Mouse (Mus musculus): ENCODE measurements at regions not wholly inside any gene's neighbourhood (a gene's known extent, or its start where the extent isn't known, plus 50 kb on each side); places are given as distances from the start of the nearest gene placed in this dataset.

DNA sequence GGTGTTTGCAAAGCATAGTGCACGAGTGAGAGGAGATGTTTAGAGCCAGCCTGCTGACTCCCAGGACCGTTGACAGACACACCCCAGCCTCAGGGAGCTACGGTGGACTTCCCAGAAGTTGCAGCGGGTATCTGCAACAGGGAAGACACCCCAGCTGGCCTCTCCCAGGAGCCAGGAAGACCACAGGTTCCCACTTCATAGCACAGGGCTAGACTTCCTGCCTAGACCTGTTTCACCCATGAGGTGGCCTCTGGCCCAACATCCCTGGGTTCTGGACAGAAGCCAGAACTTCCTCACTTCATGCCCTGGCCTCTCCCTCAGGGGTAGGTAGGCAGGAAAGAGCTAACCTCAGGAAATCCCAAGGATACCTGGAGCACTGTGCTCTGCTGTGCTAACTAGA lies 66.7 kb upstream of the Hand1 start:
- TF ChIP-seq GATA1 (IDR thresholded peaks at IDR 0.05; ENCODE audit: borderline replicate concordance, low read length) (no peak), CTCF (IDR thresholded peaks at IDR 0.05; ENCODE audit: low read depth, low read length) (no peak), TAL1 (conservative IDR thresholded peaks at IDR 0.05; ENCODE audit: low read depth, low read length) (no peak), GATA2 (IDR thresholded peaks at IDR 0.05; ENCODE audit: borderline replicate concordance, low read depth, low read length) (no peak), POLR2AphosphoS5 (IDR thresholded peaks at IDR 0.05; ENCODE audit: insufficient replicate concordance, low read depth, low read length) (no peak)
